In the genomic region with DNA sequence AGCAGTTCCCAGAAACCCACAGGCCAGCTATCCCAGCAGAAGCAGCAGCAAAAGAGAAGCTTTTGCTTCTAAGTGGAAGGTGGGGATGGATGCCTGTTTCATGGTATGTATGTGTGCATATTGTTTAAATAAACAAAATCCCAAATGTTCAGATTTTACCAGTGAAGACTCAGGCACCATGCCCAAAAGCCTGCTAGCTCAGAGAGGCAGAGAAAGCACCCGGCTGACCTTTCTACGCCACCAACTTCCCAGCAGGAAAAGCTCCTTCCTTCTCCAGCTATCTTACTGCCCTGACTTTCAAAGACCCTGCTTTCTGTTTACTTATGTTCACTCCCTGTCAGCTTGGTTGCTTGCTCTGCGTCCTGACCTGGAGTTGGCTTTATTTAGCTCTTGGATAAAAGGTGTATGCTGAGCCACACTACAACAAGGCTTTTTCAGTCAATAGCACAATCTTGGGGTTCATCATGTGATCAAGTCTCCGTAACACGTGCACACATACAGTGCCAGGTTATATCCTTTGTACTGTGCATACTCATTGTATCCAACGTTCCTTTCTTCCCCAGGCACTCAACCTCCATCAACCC, we compare ENCODE assay signal across 18 mouse cellular contexts. TPM values are rescaled to one million over a fixed set of nuclear protein-coding genes. Genes with fewer than 3 reads are reported as not detected.
DNase-seq lines count a peak whose midpoint lies in the region; ATAC-seq lines count a peak whose summit lies in the region.
"Had no signal": no experiment of that assay in that cellular context is flagged by ENCODE, and none has a peak within 500 bp of the region (broad histone marks: within the 10 kb centered on the region; RNA-seq: fewer than 3 reads in every experiment).

No protein-coding gene starts in this region.

- no peaks in the 10 kb centered on the region for H3K9me3 ChIP-seq in heart, embryonic 15.5 days (replicated peaks)
- H3K9me3 ChIP-seq in intestine, embryonic 15.5 days, result no peaks in the 10 kb centered on the region
- H3K9me3 ChIP-seq in stomach, embryonic 14.5 days (ENCODE audit: control insufficient read depth, low read depth, low read length), result peaks cover 11% of the 10 kb centered on the region; the same call in 1 of the 2 replicates
- H3K9me3 ChIP-seq: limb, embryonic 10.5 days had no signal

- H3K36me3 ChIP-seq in heart, embryonic 15.5 days, result no peaks in the 10 kb centered on the region
- H3K36me3 ChIP-seq in intestine, embryonic 15.5 days, result no peaks in the 10 kb centered on the region
- no peaks in the 10 kb centered on the region for H3K36me3 ChIP-seq in stomach, embryonic 14.5 days (ENCODE audit: control insufficient read depth, insufficient read depth, low read length)
- H3K36me3 ChIP-seq: embryonic facial prominence, embryonic 10.5 days; limb, embryonic 10.5 days; midbrain, embryonic 12.5 days had no signal

- no peak for DNase-seq in heart, postnatal 36 days
- peak; percentile 46 for DNase-seq in kidney, postnatal 10 days
- DNase-seq in kidney, adult 18-20 months, result no peak
- no peak for DNase-seq in layer of hippocampus, postnatal 14 days (ENCODE audit: low spot score in 2 of 2)
- DNase-seq: adrenal gland, adult 2 months; cerebellum, adult 2 months; gastrocnemius, adult 2 months; layer of hippocampus, adult 9-11 months; liver, postnatal 0 days; right cerebral cortex, postnatal 4 days; thymus, postnatal 25 days had no signal

- no peak for ATAC-seq in heart, embryonic 15.5 days (replicated peaks; ENCODE audit: insufficient number of reproducible peaks, insufficient read depth, low FRiP score, low read depth)
- ATAC-seq in intestine, embryonic 15.5 days, result no peak
- peak; percentile 87 for ATAC-seq in stomach, embryonic 14.5 days (ENCODE audit: insufficient number of reproducible peaks, insufficient read depth, low FRiP score, low read depth)
- ATAC-seq: liver, postnatal 0 days had no signal

- intact Hi-C loops in heart, postnatal 36 days (cut with DNase I), result no loop called here

- no peak overlapping the region for H3K4me3 ChIP-seq in heart, embryonic 15.5 days
- H3K4me3 ChIP-seq in intestine, embryonic 15.5 days (replicated peaks), result no peak overlapping the region
- no peak overlapping the region for H3K4me3 ChIP-seq in stomach, embryonic 14.5 days (ENCODE audit: low read depth, low read length)
- H3K4me3 ChIP-seq: embryonic facial prominence, embryonic 10.5 days; gastrocnemius, adult 2 months; limb, embryonic 10.5 days; midbrain, embryonic 12.5 days had no signal

- peak overlapping the region; percentile 79 for H3K27ac ChIP-seq in heart, embryonic 15.5 days
- peak overlapping the region; percentile 32 for H3K27ac ChIP-seq in intestine, embryonic 15.5 days
- H3K27ac ChIP-seq in stomach, embryonic 14.5 days (ENCODE audit: low read length), result peak overlapping the region; percentile 64; the same call in 1 of the 2 replicates
- H3K27ac ChIP-seq: embryonic facial prominence, embryonic 10.5 days; gastrocnemius, adult 2 months; hindbrain, embryonic 14.5 days; limb, embryonic 10.5 days; midbrain, embryonic 12.5 days had no signal

- H3K4me2 ChIP-seq in heart, embryonic 15.5 days, result no peak overlapping the region
- no peak overlapping the region for H3K4me2 ChIP-seq in intestine, embryonic 15.5 days (replicated peaks)
- H3K4me2 ChIP-seq in stomach, embryonic 14.5 days (replicated peaks; ENCODE audit: low read depth, low read length), result no peak overlapping the region
- H3K4me2 ChIP-seq: hindbrain, embryonic 14.5 days; midbrain, embryonic 12.5 days had no signal

- no peaks in the 10 kb centered on the region for H3K27me3 ChIP-seq in heart, embryonic 15.5 days
- H3K27me3 ChIP-seq in intestine, embryonic 15.5 days (replicated peaks), result no peaks in the 10 kb centered on the region
- H3K27me3 ChIP-seq in stomach, embryonic 14.5 days (ENCODE audit: control insufficient read depth, insufficient read depth, low read length), result no peaks in the 10 kb centered on the region
- H3K27me3 ChIP-seq: midbrain, embryonic 12.5 days had no signal

- 39% methylated on average over 6 of the region's 6 CpGs for WGBS in heart, embryonic 15.5 days
- WGBS in intestine, embryonic 15.5 days, result 45% methylated on average over 6 of the region's 6 CpGs
- WGBS in stomach, embryonic 14.5 days, result 44% methylated on average over 6 of the region's 6 CpGs

- H3K9ac ChIP-seq in heart, embryonic 15.5 days, result no peak overlapping the region
- H3K9ac ChIP-seq in intestine, embryonic 15.5 days, result no peak overlapping the region
- no peak overlapping the region for H3K9ac ChIP-seq in stomach, embryonic 14.5 days (replicated peaks; ENCODE audit: low read depth, low read length)
- H3K9ac ChIP-seq: hindbrain, embryonic 14.5 days; liver, postnatal 0 days; midbrain, embryonic 12.5 days had no signal

- peaks cover 23% of the 10 kb centered on the region for H3K4me1 ChIP-seq in heart, embryonic 15.5 days (replicated peaks)
- H3K4me1 ChIP-seq in intestine, embryonic 15.5 days (replicated peaks), result peaks cover 9% of the 10 kb centered on the region
- peaks cover 15% of the 10 kb centered on the region; the same call in 1 of the 2 replicates for H3K4me1 ChIP-seq in stomach, embryonic 14.5 days (ENCODE audit: control insufficient read depth, insufficient read depth, low read length)
- H3K4me1 ChIP-seq: midbrain, embryonic 12.5 days had no signal

RNA-seq across cellular contexts. Expression of gene Klf3, which starts 35.9 kb away (rescaled TPM):
- polyA plus RNA-seq in heart, embryonic 15.5 days (2015; fragmentation: Nextera tagmentation; extraction: Ambion mirVana), result 44.3 and 53.3 TPM in 2 replicates
- 10 to 100 TPM; 54.8 to 58.9 TPM for total RNA-seq in heart, postnatal 36 days (2021)
- 87.6 and 91.8 TPM in 2 replicates for polyA plus RNA-seq in intestine, embryonic 15.5 days (2015; fragmentation: Nextera tagmentation; extraction: Ambion mirVana)
- polyA plus RNA-seq in stomach, embryonic 14.5 days (2014; fragmentation: Nextera tagmentation; extraction: Ambion mirVana), result 106 and 115 TPM in 2 replicates
- 10 to 100 TPM; 46.4 TPM for total RNA-seq in layer of hippocampus, postnatal 14 days (2021)
